In genomic region chr16:78156138-78156875, GRCm38 (mm10) we compare ENCODE assay signal across 8 mouse cellular contexts.
A peak's percentile ranks its signal among the peaks of the same experiment; 100 is the strongest.
DNase-seq lines count a peak whose midpoint lies in the region; ATAC-seq and TF ChIP-seq lines count a peak whose summit lies in the region.

No protein-coding gene starts in this region.

- H3K27ac ChIP-seq in intestine, postnatal 0 days (ENCODE audit: low read depth, low read length), result no peak overlapping the region
- no peak overlapping the region for H3K27ac ChIP-seq in intestine, embryonic 16.5 days (ENCODE audit: low read length)
- H3K27ac ChIP-seq in kidney, postnatal 0 days, result no peak overlapping the region

- no peaks in the 10 kb centered on the region for H3K9me3 ChIP-seq in intestine, postnatal 0 days (ENCODE audit: control insufficient read depth)
- no peaks in the 10 kb centered on the region for H3K9me3 ChIP-seq in intestine, embryonic 16.5 days (ENCODE audit: control insufficient read depth, low read length)
- H3K9me3 ChIP-seq in kidney, postnatal 0 days (replicated peaks; ENCODE audit: low read length), result no peaks in the 10 kb centered on the region

- no peaks in the 10 kb centered on the region for H3K4me1 ChIP-seq in intestine, postnatal 0 days (replicated peaks; ENCODE audit: control insufficient read depth, insufficient read depth, low read length)
- no peaks in the 10 kb centered on the region for H3K4me1 ChIP-seq in intestine, embryonic 16.5 days (ENCODE audit: control insufficient read depth, insufficient read depth, low read length)
- H3K4me1 ChIP-seq in kidney, postnatal 0 days (replicated peaks; ENCODE audit: insufficient read depth, low read length), result no peaks in the 10 kb centered on the region

- WGBS in intestine, postnatal 0 days, result 49% methylated on average over 7 of the region's 7 CpGs
- 45% methylated on average over 7 of the region's 7 CpGs for WGBS in intestine, embryonic 16.5 days
- 28% methylated on average over 7 of the region's 7 CpGs for WGBS in kidney, postnatal 0 days

- DNase-seq in cerebellum, postnatal 10 days, result peak; percentile 70 to 76
- DNase-seq in frontal cortex, postnatal 14 days (ENCODE audit: low spot score in 2 of 2), result peak; percentile 22 to 28
- peak; percentile 91 for DNase-seq in kidney, postnatal 0 days (ENCODE audit: low spot score)
- peak; percentile 24 for DNase-seq in lung, postnatal 14 days
- DNase-seq in right cerebral cortex, postnatal 36 days (ENCODE audit: low spot score in 2 of 2), result peak; percentile 22 to 44

- no peak for ATAC-seq in intestine, postnatal 0 days
- no peak for ATAC-seq in intestine, embryonic 16.5 days
- 0 out of 2 replicates have a peak, but pooled peaks have one; percentile 61 for ATAC-seq in kidney, postnatal 0 days (replicated peaks; ENCODE audit: low FRiP score, low read depth)
- no peak for ATAC-seq in inflammation-experienced regulatory T-cells, adult 6 months

- peak; percentile 78 for TF ChIP-seq CTCF in intestine, postnatal 0 days (IDR thresholded peaks at IDR 0.05; ENCODE audit: low read depth)
- peak; percentile 75 for TF ChIP-seq CTCF in kidney, postnatal 0 days (IDR thresholded peaks at IDR 0.05; ENCODE audit: low read depth)

- H3K4me3 ChIP-seq in intestine, postnatal 0 days (ENCODE audit: low read depth, low read length), result no peak overlapping the region
- no peak overlapping the region for H3K4me3 ChIP-seq in intestine, embryonic 16.5 days (ENCODE audit: low read length)
- no peak overlapping the region for H3K4me3 ChIP-seq in kidney, postnatal 0 days (replicated peaks; ENCODE audit: low read depth, low read length)

- H3K27me3 ChIP-seq in intestine, postnatal 0 days (replicated peaks; ENCODE audit: control insufficient read depth, insufficient read depth, low read length), result no peaks in the 10 kb centered on the region
- H3K27me3 ChIP-seq in intestine, embryonic 16.5 days (replicated peaks; ENCODE audit: control insufficient read depth, insufficient read depth, low read length), result no peaks in the 10 kb centered on the region
- no peaks in the 10 kb centered on the region for H3K27me3 ChIP-seq in kidney, postnatal 0 days (ENCODE audit: insufficient read depth, low read length)

- H3K9ac ChIP-seq in intestine, postnatal 0 days (ENCODE audit: low read depth, low read length), result no peak overlapping the region
- no peak overlapping the region for H3K9ac ChIP-seq in intestine, embryonic 16.5 days (ENCODE audit: low read depth, low read length)
- no peak overlapping the region for H3K9ac ChIP-seq in kidney, postnatal 0 days (ENCODE audit: low read depth, low read length)

- H3K4me2 ChIP-seq in intestine, postnatal 0 days (replicated peaks; ENCODE audit: low read depth), result no peak overlapping the region
- H3K4me2 ChIP-seq in intestine, embryonic 16.5 days (ENCODE audit: low read depth, low read length), result no peak overlapping the region
- H3K4me2 ChIP-seq in kidney, postnatal 0 days (ENCODE audit: low read length), result no peak overlapping the region

- H3K36me3 ChIP-seq in intestine, postnatal 0 days (ENCODE audit: control insufficient read depth, insufficient read depth), result no peaks in the 10 kb centered on the region
- no peaks in the 10 kb centered on the region for H3K36me3 ChIP-seq in intestine, embryonic 16.5 days (ENCODE audit: control insufficient read depth, insufficient read depth, low read length)
- H3K36me3 ChIP-seq in kidney, postnatal 0 days (ENCODE audit: insufficient read depth, low read length), result no peaks in the 10 kb centered on the region

Comparison
In these comparisons a context has a peak if more than half of its experiments do, and no peak if none do; other contexts are left out.
1. DNase-seq: peak in every context shown above with its lines; median percentile 91 in kidney, postnatal 0 days; 73 in cerebellum, postnatal 10 days; 33 in right cerebral cortex, postnatal 36 days; 25 in frontal cortex, postnatal 14 days; 24 in lung, postnatal 14 days.